In the genomic region with DNA sequence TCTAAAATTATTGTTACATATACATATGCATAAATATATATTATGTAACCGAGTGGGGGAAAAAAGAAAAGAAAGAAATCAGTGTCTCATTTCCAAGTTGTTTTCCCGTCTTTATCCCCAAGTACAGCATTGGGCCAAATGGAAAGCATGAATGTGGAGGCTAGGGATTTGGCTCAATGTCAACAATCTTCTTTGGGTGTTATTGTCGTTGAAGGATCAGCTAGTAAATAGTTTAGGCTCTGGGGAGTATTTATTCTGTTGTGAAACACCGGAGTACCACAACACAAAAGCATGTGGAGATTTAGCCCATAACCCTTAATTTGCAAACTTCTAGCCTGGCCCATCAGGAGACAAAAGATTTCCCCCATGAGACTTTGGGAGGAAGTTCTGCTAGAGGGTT, we compare ENCODE assay signal across 24 mouse cellular contexts.
"Had no signal": no experiment of that assay in that cellular context is flagged by ENCODE, and none has a peak within 500 bp of the region (broad histone marks: within the 10 kb centered on the region; RNA-seq: fewer than 3 reads in every experiment).

No protein-coding gene starts in this region.

- H3K4me2 ChIP-seq: heart, embryonic 12.5 days; hindbrain, embryonic 12.5 days; hindbrain, embryonic 14.5 days; intestine, embryonic 15.5 days; limb, embryonic 12.5 days had no signal

- H3K4me3 ChIP-seq: heart, adult 2 months; heart, embryonic 12.5 days; hindbrain, embryonic 10.5 days; hindbrain, embryonic 12.5 days; intestine, embryonic 15.5 days; layer of hippocampus, adult 2 months; left cerebral cortex, adult 2 months; limb, embryonic 10.5 days; limb, embryonic 12.5 days had no signal

- H3K27me3 ChIP-seq: heart, embryonic 12.5 days; hindbrain, embryonic 12.5 days; intestine, embryonic 15.5 days; limb, embryonic 12.5 days had no signal

- H3K9me3 ChIP-seq: heart, embryonic 12.5 days; hindbrain, embryonic 10.5 days; hindbrain, embryonic 12.5 days; intestine, embryonic 15.5 days; limb, embryonic 10.5 days; limb, embryonic 12.5 days had no signal

- ATAC-seq: hindbrain, embryonic 16.5 days; inflammation-experienced regulatory T-cells, adult 6 months; intestine, embryonic 15.5 days; intestine, postnatal 0 days had no signal

- DNase-seq: gastrocnemius, postnatal 14 days; gastrocnemius, postnatal 36 days; heart, adult 11 months; heart, adult 2 months; heart, postnatal 10 days; heart, postnatal 4 days; kidney, adult 18-20 months; kidney, adult 8-10 months; kidney, postnatal 10 days; kidney, postnatal 25 days; kidney, postnatal 4 days; liver had no signal

- H3K36me3 ChIP-seq: heart, embryonic 12.5 days; hindbrain, embryonic 10.5 days; hindbrain, embryonic 12.5 days; intestine, embryonic 15.5 days; limb, embryonic 10.5 days; limb, embryonic 12.5 days had no signal

- H3K27ac ChIP-seq: heart, adult 2 months; hindbrain, embryonic 10.5 days; hindbrain, embryonic 12.5 days; hindbrain, embryonic 14.5 days; intestine, embryonic 15.5 days; layer of hippocampus, adult 2 months; left cerebral cortex, adult 2 months; limb, embryonic 10.5 days; limb, embryonic 12.5 days had no signal

- H3K9ac ChIP-seq: heart, embryonic 12.5 days; hindbrain, embryonic 12.5 days; hindbrain, embryonic 14.5 days; intestine, embryonic 15.5 days; limb, embryonic 12.5 days had no signal

- H3K4me1 ChIP-seq: hindbrain, embryonic 10.5 days; hindbrain, embryonic 12.5 days; intestine, embryonic 15.5 days; limb, embryonic 10.5 days; limb, embryonic 12.5 days had no signal
